Mouse (Mus musculus) G1E-ER4 (cell line): ENCODE data around the gene Hgd. TPM values are rescaled to one million over a fixed set of nuclear protein-coding genes. Genes with fewer than 3 reads are reported as not detected.

ENCODE experiments used
- GATA1 ChIP-seq: IDR thresholded peaks from one replicate; pipeline ENCODE4 v1.8.0; 2012; ENCODE audit warnings: low read length, inconsistent platforms
- polyA plus RNA-seq: library from polyadenylated mRNA; stranded (reverse); fragments of >175 nt; gene quantifications from 2 replicates; pipeline ENCODE4 v1.2.3, GENCODE M21; 2012

Gene Hgd
- polyA plus RNA-seq, 1 experiment = not detected

DNA sequence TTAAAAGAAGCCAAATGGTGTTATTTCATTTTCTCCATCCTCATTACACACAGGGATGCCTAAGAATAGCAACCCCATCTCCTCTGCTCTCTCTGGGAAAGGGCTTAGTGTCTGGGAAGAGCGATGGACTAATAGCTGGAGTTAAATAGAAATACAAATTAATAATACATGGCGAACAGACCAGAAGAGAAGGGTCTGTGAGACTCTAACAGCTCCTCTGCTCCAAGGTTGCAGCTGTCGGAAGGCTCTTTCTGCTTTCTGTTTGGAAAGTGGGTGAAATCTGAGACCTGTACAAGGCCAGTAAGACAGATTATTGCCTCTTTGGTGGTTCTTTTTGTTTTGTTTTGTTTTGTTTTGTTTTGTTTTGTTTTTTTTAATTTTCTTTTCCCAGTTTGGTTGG is 8.4 kb upstream of the Hgd start:
- TF ChIP-seq GATA1 = no peak

DNA sequence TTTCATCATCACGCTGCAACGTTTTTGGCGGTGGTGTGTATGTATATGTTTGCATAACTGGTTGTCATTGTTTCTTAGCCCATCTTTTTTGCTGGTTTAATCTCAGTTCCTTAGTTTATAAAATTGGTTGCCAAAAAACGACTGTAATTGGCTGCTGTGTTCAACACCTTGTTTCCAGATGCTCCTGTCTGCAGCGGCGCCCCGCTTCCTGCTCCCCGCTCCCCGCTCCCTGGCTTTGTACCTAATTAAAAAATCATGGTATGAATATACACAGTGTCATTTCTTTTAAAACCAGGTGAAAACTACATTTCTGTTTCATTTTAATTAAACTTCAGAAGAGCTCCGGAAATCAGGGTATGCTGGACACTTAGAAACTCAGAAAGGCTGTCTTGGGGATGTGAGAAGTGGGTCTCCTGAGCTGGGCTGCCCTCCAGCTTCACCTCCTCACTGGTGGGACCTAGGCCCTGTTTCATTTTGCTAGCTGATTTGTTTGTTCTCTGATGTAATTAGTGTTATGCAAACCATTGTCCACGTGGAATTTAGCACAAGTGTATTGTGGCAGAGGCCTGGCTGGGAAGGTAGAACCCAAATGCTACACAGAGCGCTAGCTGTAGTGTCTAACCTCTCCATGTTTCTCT is 7.7 kb upstream of the Hgd start:
- TF ChIP-seq GATA1 = no peak

DNA sequence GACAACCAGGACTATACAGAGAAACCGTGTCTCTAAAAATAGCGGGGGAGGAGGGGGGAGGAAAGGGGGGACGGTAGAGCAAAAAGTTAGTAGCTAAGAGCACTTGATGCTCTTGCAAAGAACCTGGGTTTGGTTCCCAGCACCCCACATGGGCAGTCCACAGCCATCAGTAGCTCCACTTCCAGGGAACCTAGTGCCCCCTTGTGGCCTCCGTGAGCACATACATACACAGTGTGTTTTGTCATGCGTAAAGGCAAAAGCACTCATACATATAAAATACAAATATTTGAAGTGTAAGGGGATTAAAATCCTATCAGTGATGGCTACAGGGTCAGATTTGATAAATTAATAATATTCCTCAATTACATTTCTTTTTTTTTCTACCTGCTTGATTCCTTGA is 6.9 kb upstream of the Hgd start:
- TF ChIP-seq GATA1 = no peak

GRCm38 (mm10) chr16:37575325-37575724 is 4.6 kb upstream of the Hgd start:
- no peak for TF ChIP-seq GATA1

GRCm38 (mm10) chr16:37579591-37579990 is 362 bp upstream of the Hgd start:
- no peak for TF ChIP-seq GATA1

- TF ChIP-seq GATA1 = no peak
These were observed 698 bp downstream of the Hgd start for GRCm38 (mm10) chr16:37580651-37581050.

DNA sequence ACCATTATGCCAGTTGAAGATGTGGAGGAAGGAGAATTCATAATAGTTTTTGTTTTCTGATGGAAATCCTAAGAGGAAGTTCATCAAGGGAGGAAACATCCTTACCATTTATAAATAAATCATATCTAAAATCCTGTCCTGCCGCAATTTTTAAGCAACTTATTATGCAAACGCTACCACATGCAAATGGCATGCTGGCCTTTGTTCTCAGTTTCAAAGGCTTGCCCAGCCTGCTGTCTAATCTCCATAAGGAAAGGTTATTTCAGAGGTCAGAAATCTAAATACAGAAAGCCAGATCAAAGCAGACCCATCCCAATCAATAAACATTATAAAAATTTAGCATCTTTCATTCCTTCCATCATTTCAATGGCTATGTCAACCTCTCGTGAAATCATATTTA is 1.9 kb downstream of the Hgd start:
- no peak for TF ChIP-seq GATA1

DNA sequence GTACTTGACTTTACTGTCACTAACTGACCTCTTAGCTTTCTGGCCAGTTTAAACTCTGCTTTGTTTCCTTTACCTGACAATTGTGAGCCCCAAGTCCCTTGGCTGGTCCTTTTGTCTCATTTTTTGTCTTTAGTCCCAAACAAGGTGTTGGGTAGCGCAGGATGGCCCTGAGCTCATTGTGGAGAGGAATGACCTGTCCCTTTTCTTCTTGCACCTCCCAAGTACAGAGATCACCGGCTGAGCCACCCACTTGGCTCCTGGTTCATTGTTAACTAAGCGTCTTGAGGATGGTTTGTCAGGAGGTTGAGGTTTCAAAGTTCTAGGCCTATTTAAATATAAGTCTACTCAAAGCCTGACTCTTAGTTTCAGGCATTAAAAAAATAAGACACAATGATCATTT is 3.4 kb downstream of the Hgd start:
- no peak for TF ChIP-seq GATA1

- TF ChIP-seq GATA1 = no peak
These were observed 3.8 kb downstream of the Hgd start for GRCm38 (mm10) chr16:37583801-37584200.

GRCm38 (mm10) chr16:37584218-37585035 is 4.5 kb downstream of the Hgd start:
- no peak for TF ChIP-seq GATA1

- TF ChIP-seq GATA1 = no peak
These were observed 5.2 kb downstream of the Hgd start for GRCm38 (mm10) chr16:37585129-37585563.

DNA sequence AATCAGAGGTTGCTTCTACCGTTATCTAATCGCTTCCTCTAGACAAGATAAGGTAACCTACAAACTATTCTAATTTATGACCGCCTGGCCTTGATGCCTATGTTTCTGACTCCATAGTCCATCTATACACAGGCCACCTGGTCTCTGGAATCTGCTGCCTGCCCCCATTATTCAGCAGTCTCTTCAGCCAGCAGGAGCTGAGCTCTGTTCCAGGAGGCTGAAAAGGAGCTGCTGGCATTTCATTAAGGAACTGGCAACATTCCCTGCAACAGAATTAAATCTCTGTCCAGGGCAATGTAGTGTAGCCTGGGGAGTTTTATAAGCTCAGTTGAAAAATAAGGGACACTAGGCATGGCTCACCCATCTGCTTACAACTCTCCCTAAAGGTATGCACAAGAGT is 11.0 kb downstream of the Hgd start:
- TF ChIP-seq GATA1 = no peak

DNA sequence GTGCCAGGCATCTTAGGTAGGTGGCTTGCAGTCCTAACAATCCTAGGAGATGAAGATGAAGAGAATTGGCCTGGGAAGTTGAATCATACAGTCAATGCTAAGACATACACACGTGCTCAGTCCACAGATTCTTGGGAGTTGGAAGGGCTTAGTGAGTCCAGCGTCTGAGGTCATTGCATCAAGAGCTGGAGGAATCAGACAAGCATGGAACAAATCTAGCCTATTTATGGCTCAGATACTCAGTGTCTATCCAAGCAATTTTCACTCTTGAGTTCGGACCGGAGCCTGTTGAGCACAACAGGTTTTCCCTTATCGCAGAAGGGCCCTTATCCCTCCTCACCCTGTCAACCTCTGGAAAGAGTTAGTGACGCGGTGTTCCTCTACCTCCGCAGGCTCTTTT is 11.6 kb downstream of the Hgd start:
- no peak for TF ChIP-seq GATA1

DNA sequence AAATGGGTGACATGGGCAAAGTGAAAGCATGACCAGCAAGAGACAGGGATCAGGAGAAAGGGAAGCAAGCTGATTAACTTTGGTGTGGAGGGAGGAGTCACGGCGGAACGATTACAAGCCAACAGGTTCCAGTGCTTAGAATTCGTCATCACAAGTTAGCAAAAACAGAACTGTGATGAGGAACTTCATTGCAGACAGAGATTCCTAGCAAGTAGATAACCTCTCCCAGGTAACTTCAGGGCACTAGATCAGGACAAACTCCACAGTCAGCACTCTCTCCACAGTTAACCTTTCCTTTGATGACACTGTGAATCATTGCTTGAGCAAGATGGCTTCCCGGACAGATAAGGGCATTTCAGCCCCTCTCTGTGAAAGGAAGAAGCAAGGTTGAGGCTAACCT is 17.5 kb downstream of the Hgd start:
- TF ChIP-seq GATA1 = no peak

DNA sequence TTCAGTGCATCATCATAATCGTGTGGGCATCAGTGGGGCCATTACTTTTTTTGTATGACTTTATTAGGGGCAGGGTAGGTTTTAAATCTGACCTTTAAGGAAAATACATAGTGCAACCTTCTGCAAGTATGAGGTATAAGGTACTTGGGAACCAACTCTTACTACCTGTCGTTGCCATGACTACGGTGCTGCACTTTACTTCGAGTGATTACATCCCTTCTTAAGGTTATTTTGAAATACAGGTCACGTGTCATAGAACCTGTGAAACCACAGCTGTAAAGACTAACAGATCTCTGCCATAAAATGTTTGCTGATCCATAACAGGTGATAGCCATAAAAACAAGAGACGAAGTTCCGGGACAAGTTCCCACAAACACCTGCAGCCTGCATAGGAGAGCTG is 18.5 kb downstream of the Hgd start:
- TF ChIP-seq GATA1 = no peak

- no peak for TF ChIP-seq GATA1
These were observed 19.4 kb downstream of the Hgd start for GRCm38 (mm10) chr16:37599326-37599725.

GRCm38 (mm10) chr16:37603431-37603830 is 23.5 kb downstream of the Hgd start:
- no peak for TF ChIP-seq GATA1
